Mouse (Mus musculus) frontal cortex, postnatal 25 days (tissue): ENCODE results near the gene D5Ertd579e.

Source experiments
- DNase-seq, 2 experiments: peaks; one replicate each; pipeline ENCODE4 v3.0.0; 2022; ENCODE audit warnings: low spot score in 2 of 2

Gene D5Ertd579e

DNA sequence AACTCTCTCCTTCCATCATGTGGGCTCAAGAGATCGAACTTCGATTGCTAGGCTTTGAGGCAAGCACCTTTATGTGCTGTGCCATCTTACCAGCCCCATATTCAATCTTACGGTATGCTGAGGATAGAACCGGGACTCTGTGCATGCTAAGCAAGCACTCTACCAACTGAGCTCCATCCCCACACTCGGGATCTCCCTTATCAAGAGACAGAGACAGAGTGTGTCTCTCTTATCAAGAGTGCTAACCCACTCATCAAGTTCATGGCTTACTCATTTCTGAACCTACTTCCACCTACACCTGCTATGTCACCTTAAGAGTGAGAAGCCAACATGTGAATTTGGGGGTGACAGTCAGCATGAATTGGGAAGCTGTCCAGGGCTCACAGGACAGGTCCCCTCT lies 24.4 kb upstream of the D5Ertd579e start:
- no peak for DNase-seq

DNA sequence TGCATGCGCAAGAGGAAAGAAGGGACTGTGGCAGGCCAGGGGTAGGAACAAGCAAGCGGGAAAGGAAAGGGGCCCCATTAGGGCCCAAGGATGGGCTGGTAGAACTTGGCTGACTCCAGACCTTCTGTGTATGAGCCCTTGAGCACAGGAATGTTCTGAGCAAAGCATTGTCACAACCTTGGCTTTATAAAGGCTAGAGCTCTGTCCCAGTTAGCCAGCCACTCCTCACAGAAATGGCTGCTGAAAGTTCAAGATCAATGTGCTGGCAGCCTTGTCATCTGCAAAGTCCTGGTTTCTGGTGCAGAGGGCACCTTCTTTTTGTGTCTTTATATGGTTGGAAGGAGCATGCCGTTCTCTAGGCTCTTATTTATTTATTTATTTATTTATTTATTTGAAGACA lies 23.8 kb upstream of the D5Ertd579e start:
- DNase-seq, result no peak

DNA sequence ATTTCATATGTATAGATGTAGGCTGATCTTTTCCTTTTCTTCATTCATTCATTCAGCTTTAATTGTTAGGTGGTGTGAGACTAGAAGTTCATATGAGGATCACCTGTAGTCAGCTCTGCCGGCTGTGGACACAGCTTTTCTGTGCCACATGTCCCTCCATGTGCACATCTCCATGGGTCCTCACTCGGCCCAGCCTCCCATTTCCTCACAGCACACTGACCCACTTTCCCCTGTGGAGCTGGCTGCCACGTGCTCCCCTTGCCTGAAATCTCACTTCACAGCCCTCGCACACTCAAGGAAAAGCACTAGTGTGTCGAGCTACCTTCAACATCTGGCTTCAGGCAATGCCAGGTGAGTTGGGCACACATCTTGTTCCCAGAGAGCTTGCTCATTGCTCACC lies 23.3 kb upstream of the D5Ertd579e start:
- DNase-seq, result no peak

DNA sequence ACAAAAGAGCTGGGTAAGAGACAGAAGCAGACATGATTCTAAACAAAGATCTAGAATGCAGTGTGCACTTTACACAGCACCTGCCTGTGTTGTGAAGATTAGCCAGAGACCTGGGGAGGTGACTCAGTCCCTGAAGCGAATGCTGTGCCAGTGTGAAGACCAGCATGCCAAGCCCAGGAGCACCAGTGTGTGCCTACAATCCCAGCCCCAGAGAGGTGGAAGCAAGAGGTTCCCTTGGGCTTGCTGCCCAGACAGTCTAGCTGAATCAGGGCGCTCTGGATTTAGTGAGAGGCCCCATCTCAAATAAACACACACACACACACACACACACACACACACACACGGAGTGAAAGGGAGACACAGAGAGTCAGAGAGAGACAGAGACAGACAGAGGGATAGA lies 22.1 kb upstream of the D5Ertd579e start:
- DNase-seq, result no peak

DNA sequence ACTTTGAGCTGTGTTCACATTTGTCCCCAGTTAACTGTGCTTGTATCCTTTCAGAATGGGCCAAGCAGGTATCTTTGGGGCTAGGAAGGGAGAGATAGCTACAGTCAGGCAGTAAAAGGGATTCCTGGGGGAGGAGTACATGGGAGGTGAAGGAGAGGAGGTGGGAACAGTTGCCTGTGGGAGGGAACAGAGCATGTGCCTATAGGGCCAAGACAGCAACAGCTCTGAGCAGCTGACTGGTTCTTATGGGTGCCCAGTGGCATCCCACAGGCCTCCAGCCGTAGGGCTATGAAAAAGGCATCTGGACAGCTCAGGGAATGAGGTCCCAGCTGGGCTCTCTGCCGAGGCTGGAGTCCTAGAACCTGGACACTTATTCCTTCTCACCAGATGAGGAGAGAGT lies 21.0 kb upstream of the D5Ertd579e start:
- DNase-seq, result no peak

DNA sequence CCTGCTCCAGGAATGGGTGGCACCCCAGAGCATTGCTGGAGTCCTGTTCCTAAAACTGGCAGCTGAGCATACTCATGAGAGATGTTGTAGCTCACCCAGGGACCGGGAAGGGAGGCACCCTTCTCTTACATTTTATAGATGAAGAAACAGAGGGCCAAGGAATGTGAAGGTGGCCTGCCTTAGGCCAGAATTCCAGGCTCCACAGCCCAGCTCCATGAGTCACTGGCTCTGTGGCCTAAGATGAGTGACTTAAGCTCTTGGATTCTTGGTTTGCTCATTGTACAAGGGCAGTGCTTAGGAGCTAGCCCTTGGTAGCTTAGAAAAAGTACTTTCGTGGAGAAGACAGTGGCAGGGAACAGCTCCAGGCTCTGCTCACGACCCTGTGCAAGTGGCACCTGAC lies 19.0 kb upstream of the D5Ertd579e start:
- no peak for DNase-seq

DNA sequence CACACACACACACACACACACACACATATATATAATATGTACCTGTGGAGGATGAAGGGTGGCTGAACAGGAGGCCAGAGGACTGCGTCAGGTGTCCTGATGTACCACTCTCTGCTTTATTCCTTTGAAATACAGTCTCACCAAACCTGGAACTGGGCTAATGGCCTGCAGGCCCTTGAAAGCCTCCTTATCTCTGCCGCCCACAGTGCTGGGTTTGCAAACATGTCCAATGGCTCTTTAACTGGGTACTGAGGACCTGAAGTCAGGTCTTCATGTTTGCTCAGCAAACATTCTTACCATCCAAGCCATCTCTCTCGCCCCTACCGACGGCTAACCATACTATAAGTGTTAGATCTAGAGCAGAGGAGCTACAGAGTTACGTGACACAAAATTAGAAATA lies 17.9 kb upstream of the D5Ertd579e start:
- DNase-seq, result no peak

DNA sequence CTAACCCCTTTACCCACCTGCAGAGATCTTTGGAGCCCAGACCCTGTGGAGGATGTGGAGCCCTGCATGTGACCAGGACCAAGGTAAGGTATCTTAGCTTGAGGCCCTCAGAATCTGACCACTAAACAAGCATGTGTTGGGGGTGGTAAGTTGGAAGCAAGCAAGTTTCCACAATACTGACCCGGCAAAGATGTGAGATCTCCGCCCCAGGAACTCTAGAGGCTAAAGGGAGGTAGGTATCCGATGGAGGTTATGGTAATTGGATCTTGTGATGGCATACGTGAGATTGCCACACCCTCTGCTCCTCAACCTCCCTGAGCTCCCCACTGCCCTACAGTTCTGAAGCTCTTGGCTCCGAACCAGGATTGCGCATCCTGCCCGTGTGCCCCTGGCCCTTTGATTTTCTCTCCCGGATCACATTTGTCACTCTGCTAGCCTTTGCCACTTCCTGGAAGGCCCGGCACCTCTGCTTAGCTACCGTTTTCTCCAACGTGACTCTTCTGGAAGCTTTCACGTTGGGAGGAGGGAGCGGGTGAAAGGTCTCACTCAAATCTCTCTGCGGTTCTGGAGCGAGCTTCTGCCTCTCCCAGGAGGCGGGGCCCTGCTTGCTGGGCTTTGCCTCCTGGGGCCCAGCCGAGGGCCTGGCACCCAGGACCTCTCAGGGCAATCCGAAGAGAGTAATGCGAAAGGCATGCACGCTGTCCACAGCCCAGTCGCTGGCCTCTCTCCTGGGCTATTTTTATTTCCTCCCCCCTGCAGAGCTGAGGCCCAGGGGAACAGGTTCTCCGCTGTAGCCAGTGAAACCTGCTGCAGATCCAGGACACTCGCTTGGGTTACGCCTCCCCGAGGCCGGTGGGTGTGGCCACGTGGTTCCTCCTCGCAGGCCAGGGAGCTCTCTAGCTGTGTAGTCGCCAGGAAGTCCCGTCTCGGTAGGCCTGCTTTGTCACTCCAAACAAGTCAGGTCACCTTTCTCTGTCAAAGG lies 17.0 kb upstream of the D5Ertd579e start:
- no peak for DNase-seq

DNA sequence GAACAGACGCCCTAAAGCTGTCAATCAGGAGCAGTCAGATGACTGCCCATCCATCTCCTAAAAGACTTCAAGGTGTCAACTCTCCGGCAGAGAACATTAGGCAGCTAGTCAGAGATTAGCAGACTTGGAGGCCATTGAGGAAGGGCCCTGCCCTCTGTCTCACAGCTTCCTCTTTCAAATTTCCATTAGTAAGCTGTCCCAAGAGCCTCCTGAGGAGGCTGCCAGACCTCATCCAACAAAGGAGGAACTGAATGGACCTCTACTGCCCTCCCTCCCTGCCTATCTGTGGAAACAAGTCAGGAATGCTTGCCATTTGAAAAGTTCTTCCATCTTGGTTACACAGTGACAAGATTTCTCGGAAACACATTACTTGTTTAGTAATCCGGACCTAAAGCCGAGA lies 16.0 kb upstream of the D5Ertd579e start:
- DNase-seq, result no peak

DNA sequence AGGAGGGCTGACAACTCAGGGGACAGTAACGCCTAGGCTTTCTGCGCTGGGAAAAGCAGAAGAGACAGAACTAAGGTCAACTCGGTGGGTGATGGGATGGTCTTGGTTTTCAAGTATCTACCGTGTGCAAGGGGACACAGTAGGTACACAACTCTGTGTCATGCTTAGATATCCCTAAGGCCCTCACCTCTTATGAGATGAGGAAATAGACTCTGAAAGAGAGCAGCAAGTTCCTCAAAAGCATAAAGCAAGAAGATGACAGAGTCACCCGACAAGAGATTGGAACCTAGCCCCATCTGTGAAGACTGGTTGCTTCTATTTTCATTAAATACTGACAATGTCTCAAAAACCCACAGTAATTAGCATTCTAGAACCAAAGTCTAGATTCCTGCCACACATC lies 10.0 kb upstream of the D5Ertd579e start:
- DNase-seq, result no peak

DNA sequence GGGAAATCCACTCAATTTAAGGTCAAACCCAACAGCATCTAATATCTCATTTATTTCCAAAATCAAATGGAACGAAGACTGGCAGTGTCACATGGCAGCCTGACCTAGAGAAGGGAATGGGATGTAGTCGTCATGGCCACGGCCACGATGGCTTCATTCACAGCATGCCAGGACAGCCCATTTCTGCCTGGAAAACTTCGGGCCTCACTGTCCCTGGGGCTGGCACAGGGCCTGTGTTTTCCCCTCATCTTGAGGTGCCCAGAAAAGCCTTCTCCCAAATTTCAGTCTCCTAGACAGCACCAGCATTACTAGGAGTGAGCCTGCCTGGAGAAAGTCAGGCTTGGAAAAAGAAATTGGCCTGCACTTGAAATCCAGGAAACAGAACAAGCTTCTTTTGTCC lies 9.6 kb upstream of the D5Ertd579e start:
- no peak for DNase-seq

DNA sequence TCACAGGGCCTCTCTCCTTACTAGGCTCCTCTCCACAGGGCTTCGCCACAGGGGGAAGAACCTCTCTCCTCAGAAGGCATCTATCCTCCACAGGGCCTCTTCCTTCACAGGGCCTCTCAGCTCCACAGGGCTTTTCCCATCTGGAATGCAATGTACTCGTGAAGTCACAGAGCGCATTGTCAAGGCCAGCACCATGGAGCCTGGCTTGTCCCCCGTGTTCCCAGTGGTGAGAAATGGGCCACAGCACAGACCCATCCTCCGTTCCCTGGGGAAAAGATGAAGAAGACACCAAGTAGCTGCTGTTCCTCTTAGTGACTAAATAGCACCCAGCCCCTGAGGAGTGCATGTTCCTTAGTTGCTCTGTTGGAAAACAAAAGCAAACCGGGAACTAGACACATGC lies 8.9 kb upstream of the D5Ertd579e start:
- DNase-seq, result no peak

DNA sequence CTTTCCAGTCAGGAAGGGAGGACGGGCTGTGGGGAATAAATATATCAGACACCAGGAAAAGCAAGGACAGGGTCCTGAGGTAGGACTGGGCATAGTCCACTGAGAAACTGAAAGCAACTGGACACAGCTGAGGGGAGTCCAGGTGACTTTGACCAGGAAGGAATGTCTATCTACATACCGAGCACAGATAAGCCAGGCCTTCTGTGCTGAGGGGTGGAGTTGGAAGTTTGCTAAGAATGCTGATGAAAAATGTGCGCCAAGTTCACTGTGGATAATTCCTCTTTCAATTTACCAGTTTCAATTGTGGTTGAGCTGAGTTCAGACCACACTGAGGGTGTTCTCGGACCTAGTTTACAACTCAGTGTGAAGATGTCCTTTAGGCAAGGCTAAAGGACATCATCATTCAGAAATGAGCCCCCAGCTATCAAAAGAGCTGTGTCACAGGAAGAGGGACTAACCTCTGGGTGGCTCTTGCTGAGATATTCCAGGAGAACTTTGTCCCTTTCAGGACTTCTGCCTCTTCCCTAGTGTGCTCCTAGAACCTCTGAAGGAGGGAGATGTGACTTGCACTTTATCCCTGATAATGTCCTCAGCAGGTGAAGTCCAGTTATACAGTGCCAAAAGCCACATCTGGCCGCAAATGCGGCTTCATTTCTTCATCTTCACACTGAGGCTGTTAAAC lies 5.3 kb upstream of the D5Ertd579e start:
- no peak for DNase-seq

DNA sequence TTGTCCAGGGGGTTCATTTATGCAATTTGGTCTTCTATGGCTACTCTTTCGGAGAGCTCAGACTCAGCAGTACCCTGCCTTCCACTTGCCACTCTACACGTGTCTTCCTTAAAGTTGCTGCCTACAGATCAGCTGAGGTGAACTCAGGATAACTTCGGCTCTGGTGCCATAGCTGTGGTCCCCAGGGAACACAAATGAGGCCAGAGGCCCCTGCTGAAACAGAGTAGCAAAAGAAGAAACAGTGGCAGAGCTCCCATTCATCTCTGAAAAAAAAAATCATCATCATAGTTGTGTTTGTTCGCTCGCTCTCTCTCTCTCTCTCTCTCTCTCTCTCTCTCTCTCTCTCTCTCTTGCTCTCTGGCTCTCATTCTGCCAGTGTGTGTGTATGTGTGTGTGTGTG lies 2.9 kb upstream of the D5Ertd579e start:
- DNase-seq, result no peak

DNA sequence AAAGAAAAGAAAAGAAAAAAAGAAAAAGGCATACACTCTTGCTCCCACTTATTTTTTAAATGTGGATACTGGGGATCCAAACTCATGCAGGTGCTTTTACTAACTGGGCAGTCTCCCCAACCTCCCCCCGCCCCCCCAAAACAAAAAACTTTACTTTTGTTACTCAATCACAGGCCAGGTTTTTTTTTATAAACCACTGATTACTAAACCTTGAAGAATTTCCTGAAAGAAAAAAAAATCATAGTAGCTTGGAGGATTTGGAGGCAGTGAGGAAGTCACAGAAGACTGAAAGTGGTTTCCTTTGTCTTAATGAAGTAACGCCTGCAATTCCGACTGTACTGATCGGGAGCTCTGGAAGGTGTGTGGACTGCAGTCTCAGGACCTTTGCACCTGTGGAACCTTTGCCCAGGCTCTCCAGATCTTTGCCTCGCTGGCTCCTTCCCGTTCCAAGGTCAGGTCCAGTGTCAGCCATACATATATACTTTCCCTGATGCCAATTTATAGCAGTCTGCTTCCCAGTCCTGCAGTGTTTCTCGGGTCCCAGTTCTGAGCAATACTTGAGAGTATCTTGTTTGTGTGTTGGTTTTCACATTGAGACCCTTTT lies 2.3 kb upstream of the D5Ertd579e start:
- no peak for DNase-seq

DNA sequence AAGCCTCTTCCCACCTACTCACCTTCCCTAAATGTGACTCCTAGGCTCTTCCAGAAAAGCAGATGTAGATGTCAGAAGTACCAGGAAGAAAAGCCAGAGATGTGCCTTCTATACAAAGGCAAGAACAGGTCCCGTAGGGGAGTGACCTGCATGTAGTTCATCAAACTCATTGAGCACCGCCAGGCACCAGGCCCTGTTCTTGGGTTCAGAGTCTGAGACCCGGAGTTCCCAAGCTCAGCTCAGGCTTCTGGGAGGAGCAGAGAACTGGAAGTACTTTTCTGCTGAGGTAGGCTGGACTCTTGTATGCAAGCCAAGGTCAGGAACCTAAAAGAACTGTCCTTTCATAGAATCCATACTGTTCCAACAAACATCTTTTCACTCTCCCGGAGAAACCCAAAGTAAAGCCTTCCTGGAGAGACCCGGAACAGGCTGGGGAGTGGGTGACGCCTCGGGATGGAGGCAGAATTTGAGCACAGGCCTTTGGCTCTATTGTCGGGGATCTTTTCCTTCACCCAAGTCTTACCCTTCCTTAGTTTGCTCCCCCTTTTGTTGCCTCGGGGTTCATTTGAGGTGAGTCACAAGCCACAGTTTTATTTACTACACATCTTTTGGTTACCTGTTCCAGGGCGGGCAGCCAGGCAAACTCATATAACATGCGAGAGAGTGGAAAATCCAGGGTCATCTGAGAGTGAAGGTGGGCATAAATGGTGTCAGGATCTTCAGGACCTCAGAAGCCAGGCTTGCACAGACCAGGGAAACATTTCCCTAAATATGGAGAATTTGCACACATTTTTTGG lies 878 bp upstream of the D5Ertd579e start:
- no peak for DNase-seq

DNA sequence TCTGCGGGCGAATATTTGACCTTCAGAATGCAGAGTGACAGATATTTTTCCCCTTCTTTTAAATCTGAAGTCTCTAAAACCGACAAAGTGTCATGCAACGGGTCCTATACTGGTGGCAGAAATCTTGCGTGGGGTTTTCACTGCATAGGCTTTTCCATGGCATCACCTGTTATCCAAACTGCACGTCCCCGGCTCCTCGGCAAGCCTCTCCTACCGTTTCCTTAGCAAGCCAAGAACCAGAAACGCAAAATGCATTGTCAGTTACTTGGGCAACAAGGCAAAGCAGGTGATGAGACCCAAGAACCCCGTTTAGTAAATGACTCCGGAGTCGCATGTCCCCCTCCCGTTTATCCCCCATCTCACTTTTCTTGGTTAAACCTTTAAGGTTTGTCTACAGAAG lies 819 bp downstream of the D5Ertd579e start:
- DNase-seq, result no peak

DNA sequence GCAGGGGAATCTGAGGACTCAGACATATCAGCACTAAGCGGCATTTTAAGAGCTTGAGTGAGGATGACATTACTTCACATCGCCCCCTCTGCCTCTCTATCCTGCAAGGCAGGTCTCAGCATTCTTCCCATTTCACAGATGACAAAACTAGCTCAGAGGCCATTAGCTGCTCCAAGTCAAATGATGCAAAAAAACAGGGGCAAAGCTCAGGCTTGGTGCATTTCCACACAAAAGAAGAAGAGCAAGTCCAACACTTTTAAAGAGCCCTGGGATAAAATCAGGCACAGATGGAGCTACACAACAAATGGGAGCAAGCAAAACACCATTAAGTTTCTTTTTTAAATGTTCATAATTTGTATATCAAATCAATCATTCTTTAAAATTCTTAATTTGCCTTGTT lies 2.2 kb downstream of the D5Ertd579e start:
- DNase-seq, result no peak

DNA sequence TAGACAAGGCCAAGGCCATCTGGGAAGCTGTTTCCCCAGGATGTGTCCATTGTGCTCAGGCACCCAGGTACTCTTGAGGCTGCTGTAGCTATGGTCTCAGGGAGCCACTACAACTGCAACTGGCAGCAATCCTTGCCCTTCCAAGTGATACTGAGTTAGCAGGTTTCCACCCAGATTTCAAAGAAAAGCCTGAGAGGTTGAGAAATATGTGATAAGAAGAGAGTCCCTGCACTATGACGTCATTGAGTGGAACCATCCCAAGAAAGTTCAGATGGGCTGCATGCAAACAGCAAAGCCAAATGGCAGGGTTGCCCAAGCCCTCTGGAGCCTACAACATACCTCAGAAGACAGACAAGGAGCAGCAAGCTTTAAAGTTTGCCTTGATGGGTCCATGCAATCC lies 4.4 kb downstream of the D5Ertd579e start:
- DNase-seq, result no peak

DNA sequence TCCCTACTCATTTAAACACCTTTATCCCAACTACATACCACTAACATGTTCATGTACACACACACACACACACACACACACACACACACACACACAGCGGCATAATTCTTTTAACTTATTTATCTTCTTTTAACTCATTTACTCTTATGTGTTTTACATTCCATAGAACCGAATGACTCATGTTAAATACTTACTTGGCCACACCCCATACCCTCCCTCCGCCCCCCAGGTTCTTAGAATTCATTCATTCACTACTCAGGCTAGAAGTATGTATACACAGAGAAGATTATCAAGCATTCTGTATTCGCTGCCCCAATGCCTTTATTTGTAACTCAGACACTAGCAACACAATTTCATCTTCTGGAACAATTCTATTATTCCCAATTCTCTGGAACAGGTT lies 10.7 kb downstream of the D5Ertd579e start:
- DNase-seq, result no peak

DNA sequence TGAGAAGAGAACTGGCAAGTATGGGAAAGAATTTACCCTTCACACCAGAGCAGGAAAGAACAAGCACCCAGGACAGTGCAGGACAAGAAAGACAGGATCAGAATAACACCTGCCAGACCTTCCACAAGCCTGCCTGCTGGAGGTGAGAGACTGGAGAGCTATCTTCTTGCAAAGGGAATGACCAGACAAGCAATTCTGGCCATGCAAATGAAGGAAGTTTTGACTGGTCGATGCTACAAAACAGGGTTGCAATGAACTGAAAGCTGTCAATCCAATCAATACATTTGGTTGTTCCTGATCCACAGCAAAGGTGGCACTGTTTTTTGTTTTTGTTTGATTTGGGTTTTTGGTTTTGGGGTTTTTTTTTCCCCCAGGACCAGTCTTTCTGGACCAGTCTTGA lies 12.2 kb downstream of the D5Ertd579e start:
- DNase-seq, result no peak

DNA sequence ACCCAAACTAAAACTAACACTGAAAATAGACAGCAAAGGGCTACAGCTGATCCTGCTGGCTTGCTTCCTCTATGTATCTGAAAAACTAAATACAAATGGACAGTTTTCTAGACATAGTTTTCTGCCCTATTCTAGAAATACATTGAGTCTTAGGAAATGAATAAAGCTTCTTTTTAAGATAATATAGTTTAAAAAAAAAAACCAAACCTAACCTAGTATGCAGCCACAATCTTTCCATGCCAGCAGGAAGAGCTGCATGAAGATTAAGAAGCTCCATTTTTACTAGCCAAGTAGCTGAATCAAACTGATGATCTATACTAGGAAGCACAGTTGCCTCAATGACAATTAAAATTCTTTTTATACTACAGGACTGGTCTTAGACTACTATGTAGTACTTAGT lies 14.6 kb downstream of the D5Ertd579e start:
- no peak for DNase-seq
